Mouse (Mus musculus) c-Kit-positive CD71-positive TER-119-negative erythroid progenitor cells, embryonic 14.5 days (primary cell): ENCODE measurements around the gene Gm45623.
A peak's percentile ranks its signal among the peaks of the same experiment; 100 is the strongest.

Experiments
- DNase-seq: peaks from one replicate; pipeline ENCODE4 v3.0.0-alpha.2; 2013; ENCODE audit warnings: low read depth

The Gm45623 gene

DNA sequence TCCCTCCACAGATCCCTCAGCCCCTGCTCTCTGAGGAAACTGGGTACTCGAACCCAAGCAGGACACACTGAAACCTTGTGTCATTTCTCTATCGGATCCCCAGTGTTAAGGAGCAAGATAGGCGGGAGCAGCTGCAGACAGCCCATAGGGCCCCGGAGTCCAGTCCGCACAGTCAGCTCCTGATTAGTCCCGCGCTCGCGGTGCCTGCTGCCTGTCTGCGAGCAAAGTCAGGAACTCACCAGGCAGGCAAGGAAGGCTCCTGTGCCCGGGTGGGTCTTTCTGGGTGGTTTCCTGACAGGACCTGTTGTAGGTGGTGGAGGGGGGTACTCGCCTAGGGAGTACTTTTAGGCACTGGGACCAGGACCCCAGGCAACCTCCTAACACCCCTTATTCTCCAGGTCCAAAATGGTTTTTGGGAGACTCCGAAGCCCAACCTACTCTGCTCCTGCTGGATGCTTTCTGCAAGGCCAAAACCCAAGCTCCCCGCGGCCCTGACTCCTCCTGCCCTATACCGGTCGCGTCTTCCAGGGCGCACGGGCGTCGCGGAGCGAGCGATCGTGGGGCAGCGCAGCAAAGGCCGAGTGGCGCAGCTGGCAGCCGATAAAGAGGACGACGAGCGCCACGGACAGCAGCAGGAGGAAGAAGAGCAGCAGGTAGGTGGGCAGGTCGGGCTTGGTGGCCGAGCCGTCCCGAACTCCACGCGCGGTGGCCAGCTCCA is 994 bp downstream of the Gm45623 start:
- no peak for DNase-seq

DNA sequence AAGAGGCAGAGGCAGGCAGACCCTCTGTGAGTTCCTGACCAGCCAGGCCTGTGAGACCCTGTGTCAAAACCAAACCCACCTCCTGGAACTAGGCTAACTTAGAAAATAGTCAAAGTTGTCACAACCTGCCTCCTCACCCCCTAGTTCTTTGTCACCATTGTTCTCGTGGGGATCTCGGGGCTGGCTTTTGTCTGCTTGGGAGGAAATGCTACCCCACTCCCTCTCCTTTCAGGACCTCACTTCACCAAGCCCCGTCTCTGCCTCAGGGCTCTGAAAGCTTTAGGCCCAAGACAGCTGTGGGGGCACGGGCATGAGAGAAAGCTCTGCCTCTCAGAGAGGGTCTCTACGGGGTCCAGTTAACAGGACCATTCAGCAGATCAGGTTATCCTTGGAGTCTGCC is 1.9 kb downstream of the Gm45623 start:
- DNase-seq, result no peak

GRCm38 (mm10) chr13:56749377-56749776 is 4.2 kb downstream of the Gm45623 start:
- no peak for DNase-seq

DNA sequence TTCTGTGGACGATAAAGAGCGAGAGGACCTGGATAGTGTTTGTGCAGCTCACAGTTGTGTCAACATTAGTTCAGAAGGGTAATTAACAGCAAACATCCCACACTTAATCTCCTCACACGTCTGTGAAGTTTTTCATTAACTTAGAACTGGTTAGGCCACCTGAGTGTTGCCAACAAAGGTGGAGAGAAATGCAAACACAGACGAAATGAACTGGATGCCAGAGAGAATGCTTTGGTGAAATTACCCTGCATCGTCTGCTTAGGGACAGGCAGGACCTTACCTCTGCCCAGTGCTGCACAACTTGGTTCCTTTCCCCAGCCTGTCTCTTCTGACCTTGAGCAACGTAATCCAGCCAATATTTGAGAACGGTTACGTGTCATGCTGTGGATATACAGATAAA is 6.1 kb downstream of the Gm45623 start:
- no peak for DNase-seq

DNA sequence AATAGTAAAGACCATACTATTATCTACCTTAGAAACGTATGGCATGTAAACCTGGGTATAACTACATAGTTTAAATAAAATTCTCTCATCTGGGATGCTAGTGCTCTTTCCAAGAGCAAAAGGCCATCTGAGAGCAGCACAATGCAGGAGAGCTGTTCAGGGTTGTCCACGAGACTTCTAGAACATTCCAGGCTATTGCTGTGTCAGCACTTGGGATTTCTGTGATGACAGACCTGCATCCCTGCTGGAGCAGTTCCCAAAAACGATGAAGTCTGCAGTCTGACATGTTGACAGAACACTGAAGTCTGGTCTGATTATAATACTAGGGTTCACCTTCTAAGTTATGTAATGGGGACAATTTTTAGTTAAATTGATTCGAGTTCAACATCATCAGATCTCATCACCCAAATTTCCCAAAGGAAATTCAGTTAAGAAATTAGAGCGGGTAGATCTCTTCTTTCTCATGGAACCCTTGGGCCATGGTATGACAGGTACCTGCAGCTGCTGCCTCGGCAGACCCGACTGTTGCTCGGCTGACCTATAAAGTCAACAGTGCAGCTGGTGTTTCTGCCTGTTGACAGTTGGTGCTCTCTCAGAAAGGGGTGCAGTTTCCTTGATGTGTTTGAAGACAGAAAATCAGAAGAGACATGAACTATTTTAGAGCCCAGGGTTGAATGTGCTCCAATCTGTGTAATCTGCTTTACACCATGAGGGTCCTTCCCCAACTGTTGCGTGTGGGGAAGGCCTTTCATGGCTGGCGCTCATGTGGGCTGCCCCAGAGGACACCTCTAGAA is 6.7 kb downstream of the Gm45623 start:
- DNase-seq, result no peak

DNA sequence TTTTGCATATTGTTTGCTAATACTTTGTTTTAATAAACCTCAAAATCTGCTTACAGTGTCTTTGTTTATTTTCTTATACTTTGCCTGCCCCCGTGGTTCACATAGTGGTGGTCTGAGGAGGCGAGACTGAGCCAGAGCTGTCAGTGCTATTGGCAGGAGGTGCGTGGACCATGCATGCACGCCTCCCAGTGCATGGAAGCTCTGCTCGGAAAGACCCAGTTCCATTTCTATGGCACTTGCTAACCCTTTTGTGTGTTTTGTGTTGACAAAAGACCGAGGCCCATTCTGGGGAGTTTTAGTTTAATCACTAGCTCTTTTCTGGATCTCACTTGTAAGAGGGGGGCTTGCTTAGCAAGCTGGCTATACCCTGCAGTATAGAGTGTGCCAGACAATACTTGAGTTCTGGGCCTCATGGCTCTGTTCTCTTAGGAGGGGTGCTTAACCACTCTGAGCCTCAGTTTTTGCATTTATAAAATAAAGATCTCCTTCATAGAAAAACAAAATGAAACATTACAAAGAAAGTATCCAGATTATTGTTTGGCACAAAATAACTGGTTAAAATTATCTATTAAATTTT is 11.2 kb downstream of the Gm45623 start:
- DNase-seq, result no peak

DNA sequence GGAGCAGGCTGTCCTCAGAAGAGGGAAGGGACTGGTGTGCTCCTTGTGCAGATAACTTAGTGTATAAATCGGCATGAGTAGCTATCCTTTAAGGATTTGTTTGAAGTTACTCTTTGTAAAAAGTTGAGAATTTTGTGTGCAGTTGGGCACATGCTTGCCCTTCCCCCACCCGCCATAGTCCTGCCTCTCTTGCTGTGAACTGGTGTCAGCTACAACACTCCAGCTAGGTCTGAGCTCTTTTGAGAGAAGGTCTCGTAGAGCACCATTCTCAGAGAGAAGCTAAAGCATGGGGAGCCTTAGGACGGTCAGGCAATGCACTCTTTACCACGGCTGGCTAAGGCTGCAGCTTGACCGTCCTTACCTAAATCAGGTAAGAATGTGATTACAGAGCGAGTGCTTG is 11.9 kb downstream of the Gm45623 start:
- DNase-seq, result no peak

DNA sequence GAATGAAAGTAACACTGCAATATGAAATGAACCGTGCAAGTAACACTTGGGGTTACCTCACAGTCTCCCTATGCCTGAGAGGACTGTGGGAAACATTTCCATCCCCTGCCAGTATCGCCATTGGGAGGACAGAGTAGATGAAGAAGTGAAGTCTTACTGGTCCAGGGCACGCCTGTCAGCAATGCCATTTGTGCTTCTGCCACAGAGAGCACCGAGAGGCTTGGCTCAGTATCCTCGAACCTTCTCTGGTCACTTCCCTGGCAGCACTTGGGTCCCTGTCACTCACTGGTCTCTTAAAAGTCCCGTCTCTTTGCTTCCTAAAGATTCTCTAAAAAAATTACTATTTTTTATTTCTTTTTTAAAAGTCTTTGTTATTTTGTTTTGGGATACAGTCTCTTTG is 13.1 kb downstream of the Gm45623 start:
- DNase-seq, result no peak

DNA sequence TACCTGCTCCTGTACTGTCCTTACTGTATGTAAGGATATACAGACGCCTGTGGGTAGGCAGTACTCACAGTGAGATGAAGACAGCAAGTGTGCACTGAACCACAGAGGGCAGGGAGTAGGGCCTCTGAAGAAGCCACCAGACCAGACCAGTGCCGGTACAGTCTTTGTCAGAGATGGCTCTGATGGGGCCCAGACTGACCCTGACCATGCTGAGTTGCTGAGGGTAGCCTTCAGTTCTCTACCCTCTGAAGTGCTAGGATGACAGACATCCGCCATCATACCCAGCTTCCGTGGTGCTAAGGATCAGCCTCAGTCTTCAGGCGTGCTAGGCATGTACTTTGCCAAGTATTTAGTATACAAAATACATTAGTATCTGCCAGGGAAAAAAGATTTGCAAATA is 14.1 kb downstream of the Gm45623 start:
- DNase-seq, result no peak

GRCm38 (mm10) chr13:56735212-56735875 is 18.3 kb downstream of the Gm45623 start:
- DNase-seq, result peak; percentile 29

DNA sequence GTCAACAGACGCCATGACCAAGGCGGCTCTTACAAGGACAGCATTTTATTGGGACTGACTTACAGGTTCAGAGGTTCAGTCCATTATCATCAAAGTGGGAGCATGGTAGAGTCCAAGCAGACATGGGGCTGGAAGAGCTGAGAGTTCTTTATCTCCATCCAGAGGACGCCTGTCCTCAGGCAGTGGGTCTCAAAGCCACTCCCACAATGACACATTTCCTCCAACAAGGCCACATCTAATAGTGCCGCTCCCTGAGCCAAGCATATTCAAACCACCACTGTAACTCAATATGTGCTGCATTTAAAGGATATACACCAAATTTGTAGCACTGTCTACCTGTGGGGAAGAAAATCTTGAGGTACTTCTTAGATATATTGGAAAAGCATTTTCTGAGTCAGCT is 19.0 kb downstream of the Gm45623 start:
- DNase-seq, result no peak

DNA sequence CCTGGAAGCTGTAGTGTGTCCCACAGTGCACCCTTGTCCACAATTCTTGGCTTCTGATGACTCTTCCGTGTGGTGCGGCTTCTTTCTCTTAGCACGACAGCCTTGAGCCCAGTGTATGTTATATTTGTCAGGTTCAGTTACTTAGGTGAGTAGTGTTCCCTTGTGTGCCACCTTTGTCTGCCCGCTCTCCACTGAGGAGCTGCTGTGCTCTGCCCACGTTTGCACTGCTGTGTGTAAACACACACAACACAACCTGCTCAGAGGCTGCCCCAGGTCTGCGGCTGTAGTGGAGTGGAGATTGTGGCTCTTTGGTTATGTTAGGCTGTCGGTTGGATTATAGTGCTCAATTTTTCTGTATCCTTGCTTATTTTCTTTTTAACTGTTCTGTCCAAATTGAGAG is 24.6 kb downstream of the Gm45623 start:
- no peak for DNase-seq

DNA sequence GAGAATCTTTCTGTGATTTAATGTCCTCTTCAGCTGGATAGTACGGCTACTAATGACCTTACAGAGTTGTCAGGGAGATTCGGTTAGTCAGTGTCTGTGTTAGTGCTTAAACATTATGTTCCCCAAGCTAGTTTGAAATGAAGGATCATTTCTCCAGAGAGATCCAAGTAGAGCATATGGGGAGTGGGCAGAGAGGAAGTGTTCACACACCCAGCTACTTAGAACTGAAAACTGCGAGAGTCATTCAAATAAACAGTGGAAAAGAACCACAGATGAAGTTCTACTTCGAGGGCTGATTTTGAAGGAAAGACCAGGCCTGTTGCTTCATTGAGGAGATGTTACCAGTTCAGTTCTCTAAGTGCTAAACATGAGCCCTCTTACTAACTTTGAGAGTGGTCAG is 27.1 kb downstream of the Gm45623 start:
- no peak for DNase-seq

DNA sequence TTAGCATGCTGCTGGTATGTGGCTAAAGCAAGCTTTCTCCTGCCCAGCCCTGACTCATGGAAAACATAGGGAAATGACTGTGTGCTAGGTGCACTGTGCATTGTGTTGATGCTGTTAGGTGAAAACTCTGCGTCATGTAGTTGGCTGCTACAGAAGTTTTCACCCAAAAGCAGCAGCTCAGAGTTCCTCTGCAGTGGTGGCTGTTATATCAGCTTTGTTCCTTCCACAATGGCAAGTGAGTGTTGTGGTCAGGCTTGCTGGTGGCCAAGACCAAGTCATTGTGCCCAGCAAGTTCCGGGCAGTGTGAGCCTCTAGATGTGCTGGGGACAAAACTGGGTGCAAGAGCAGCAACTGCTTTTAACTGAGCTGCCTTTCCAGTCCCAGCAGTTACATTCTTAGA is 41.4 kb downstream of the Gm45623 start:
- DNase-seq, result no peak

- DNase-seq, result no peak
Measured at GRCm38 (mm10) chr13:56710620-56711019, 43.0 kb downstream of the Gm45623 start.

DNA sequence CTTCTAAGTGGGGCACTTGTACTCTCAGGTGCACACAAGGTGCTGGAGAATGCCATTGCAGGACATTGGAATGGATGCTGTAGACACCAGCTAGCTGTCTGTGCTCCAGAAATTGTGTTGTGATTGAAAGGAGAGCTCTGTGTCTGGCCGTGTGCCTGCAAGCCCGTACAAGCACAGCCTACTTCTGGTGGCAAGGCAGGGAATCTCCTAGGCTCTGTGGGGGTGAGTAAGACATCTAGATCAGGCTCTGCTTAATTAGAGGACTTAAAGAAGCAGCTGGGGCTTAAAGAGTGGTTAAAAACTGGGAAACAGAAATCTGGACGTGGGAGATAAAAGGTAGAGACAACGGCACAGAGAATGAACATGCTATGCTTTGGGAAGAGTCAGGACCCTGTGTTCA is 46.0 kb downstream of the Gm45623 start:
- no peak for DNase-seq

DNA sequence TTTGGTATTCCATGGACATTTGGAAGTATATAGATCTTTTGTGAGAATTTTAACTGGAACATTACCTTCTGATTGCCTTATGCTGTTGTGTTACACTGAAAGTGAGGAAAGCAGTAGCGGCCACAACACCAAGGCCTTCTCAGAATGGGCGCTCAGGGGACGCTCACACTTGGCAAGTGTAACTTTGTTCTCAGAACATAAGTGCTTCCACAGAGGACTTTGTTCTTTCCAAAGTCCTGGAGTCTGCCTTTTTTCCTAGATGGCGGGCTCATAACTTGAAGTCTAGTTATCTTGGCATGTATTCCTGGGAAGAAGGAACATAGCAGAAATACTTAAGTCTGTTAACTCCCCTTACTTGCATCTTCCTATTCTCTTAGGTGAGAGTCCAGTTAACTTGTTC is 46.5 kb downstream of the Gm45623 start:
- no peak for DNase-seq

DNA sequence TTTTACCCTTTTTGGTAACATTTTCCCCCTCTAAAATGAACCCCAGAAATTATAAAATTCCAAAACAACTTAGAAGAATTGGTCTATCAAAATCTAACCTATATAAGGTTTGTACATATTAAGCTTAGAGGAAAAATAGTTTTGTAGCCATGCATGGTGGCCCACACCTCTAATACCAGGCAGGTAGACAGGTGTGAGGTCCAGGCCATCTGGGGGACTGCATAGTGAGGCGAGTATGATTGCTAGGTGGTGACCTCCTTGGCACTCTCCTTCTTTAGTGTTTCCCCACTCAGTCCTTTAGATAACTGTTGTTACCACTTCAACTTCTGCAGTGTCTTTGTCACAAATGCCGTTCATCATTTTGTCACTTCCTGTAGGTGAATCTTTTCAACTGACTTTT is 49.0 kb downstream of the Gm45623 start:
- no peak for DNase-seq

DNA sequence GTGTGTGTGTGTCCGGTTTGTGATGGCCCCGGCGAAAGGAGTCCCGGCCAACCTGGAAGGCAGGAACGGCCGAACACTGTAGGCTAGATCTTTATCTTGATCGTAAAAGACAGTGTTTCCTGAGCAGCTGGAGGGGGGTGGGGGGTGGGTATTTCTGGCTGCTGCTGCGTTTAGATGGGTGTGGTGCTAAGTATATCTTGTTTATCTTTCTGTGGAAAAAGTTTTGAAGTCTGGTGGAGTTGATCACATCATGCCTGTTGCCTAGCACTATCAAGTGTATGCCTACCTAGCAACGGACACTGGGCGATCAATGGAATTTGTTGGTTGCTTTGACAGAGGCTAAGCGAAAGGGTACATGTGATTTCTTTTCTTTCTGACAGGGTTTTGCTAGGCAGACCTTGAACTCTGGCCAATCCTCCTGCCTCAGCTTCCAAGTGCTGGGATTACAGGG is 49.7 kb downstream of the Gm45623 start:
- peak; percentile 25 for DNase-seq

DNA sequence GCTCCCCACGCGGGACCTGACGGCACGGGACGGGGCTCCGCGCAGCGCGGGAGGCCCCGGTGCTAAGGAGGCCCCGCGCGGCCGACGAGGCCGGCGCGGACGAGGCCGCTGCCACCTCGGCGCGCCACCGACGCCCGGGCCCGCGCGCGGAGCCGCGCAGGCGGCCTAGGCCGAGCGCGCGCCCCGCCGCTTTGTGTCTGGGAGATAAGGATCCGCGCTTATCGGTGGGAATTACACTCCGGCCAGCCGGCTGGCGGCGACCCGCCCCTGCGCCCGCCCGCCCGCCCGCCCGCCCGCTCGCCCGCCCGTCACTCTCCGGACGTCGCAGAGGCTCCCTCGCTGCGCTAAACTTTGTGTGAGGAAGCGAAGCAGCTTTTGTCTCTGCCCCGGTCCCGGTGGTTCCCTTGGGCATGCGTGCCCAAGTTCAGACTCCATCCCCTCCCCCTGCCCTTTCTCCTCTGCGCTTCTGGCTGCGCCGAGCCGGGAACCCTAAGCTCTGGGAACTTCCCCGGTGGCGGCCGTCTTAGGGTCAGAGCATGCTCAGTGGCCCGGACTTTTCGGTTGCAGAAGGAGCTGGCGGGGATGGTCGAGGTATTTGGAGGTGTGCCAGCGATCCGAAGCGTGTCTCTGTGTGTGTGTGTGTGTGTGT is 50.3 kb downstream of the Gm45623 start:
- peak; percentile 53 for DNase-seq

- peak; percentile 54 for DNase-seq
Measured at GRCm38 (mm10) chr13:56702469-56703221, 51.0 kb downstream of the Gm45623 start, which contains the start of gene Smad5. Smad5 (plus strand) TSS chr13:56703010.
